10 mouse cellular contexts compared by ENCODE assay signal in genomic region chr12:25533709-25534619, GRCm38 (mm10).
A peak's percentile ranks its signal among the peaks of the same experiment; 100 is the strongest.
DNase-seq lines count a peak whose midpoint lies in the region; ATAC-seq and TF ChIP-seq lines count a peak whose summit lies in the region.
"Had no signal": no experiment of that assay in that cellular context is flagged by ENCODE, and none has a peak within 500 bp of the region (broad histone marks: within the 10 kb centered on the region; RNA-seq: fewer than 3 reads in every experiment).

No protein-coding gene starts in this region.

- no peaks in the 10 kb centered on the region for H3K4me1 ChIP-seq in forebrain, embryonic 10.5 days
- H3K4me1 ChIP-seq in forebrain, embryonic 13.5 days = no peaks in the 10 kb centered on the region
- H3K4me1 ChIP-seq in midbrain, embryonic 11.5 days (ENCODE audit: control insufficient read depth, insufficient read depth, low read length) = no peaks in the 10 kb centered on the region
- H3K4me1 ChIP-seq in midbrain, embryonic 14.5 days (ENCODE audit: control insufficient read depth, insufficient read depth, low read length) = no peaks in the 10 kb centered on the region
- H3K4me1 ChIP-seq in heart, postnatal 0 days (ENCODE audit: control insufficient read depth, insufficient read depth) = peaks cover 18% of the 10 kb centered on the region; the same call in 1 of the 2 replicates
- peaks cover 7% of the 10 kb centered on the region for H3K4me1 ChIP-seq in stomach, embryonic 16.5 days (ENCODE audit: control insufficient read depth, insufficient read depth, low read length)
- H3K4me1 ChIP-seq: hindbrain, embryonic 12.5 days had no signal

- 70% methylated on average over 10 of the region's 10 CpGs for WGBS in forebrain, embryonic 10.5 days
- 86% methylated on average over 10 of the region's 10 CpGs for WGBS in forebrain, embryonic 13.5 days
- 75% methylated on average over 10 of the region's 10 CpGs for WGBS in midbrain, embryonic 11.5 days
- WGBS in midbrain, embryonic 14.5 days = 89% methylated on average over 10 of the region's 10 CpGs
- WGBS in heart, postnatal 0 days = 50% methylated on average over 10 of the region's 10 CpGs
- WGBS in stomach, embryonic 16.5 days = 29% methylated on average over 10 of the region's 10 CpGs

- no peak for TF ChIP-seq CTCF in heart, postnatal 0 days (IDR thresholded peaks at IDR 0.05; ENCODE audit: low read depth)

- TF ChIP-seq EP300 in heart, postnatal 0 days (IDR thresholded peaks at IDR 0.05; ENCODE audit: low read depth) = no peak

- no peak overlapping the region for H3K4me2 ChIP-seq in forebrain, embryonic 13.5 days
- H3K4me2 ChIP-seq in midbrain, embryonic 11.5 days = no peak overlapping the region
- no peak overlapping the region for H3K4me2 ChIP-seq in midbrain, embryonic 14.5 days (ENCODE audit: low read length)
- H3K4me2 ChIP-seq in heart, postnatal 0 days (ENCODE audit: low read depth, low read length) = no peak overlapping the region
- H3K4me2 ChIP-seq in stomach, embryonic 16.5 days (ENCODE audit: low read depth, low read length) = no peak overlapping the region
- H3K4me2 ChIP-seq: hindbrain, embryonic 12.5 days had no signal

- no peaks in the 10 kb centered on the region for H3K36me3 ChIP-seq in forebrain, embryonic 10.5 days (replicated peaks)
- H3K36me3 ChIP-seq in forebrain, embryonic 13.5 days (ENCODE audit: poor library complexity, severe bottlenecking) = no peaks in the 10 kb centered on the region
- H3K36me3 ChIP-seq in midbrain, embryonic 11.5 days (ENCODE audit: control insufficient read depth, insufficient read depth, low read length) = no peaks in the 10 kb centered on the region
- H3K36me3 ChIP-seq in midbrain, embryonic 14.5 days (ENCODE audit: control insufficient read depth, insufficient read depth, low read length) = no peaks in the 10 kb centered on the region
- no peaks in the 10 kb centered on the region for H3K36me3 ChIP-seq in heart, postnatal 0 days (replicated peaks; ENCODE audit: control insufficient read depth, insufficient read depth, low read length)
- no peaks in the 10 kb centered on the region for H3K36me3 ChIP-seq in stomach, embryonic 16.5 days (ENCODE audit: control insufficient read depth, insufficient read depth, low read length)
- H3K36me3 ChIP-seq: hindbrain, embryonic 12.5 days had no signal

- peak; percentile 23 for DNase-seq in forebrain, embryonic 10.5 days (ENCODE audit: extremely low spot score, low spot score)
- peak; percentile 74 for DNase-seq in midbrain, embryonic 11.5 days (ENCODE audit: low spot score, missing footprints)
- no peak for DNase-seq in midbrain, embryonic 14.5 days
- DNase-seq in heart, postnatal 0 days (ENCODE audit: low spot score) = peak; percentile 11
- no peak for DNase-seq in adrenal gland, postnatal 4 days (ENCODE audit: low spot score in 2 of 2)
- no peak for DNase-seq in spleen, postnatal 36 days (ENCODE audit: low spot score in 2 of 2)

- H3K27me3 ChIP-seq in forebrain, embryonic 10.5 days (ENCODE audit: poor library complexity, severe bottlenecking) = no peaks in the 10 kb centered on the region
- no peaks in the 10 kb centered on the region for H3K27me3 ChIP-seq in forebrain, embryonic 13.5 days
- H3K27me3 ChIP-seq in midbrain, embryonic 11.5 days (ENCODE audit: control insufficient read depth, insufficient read depth, low read length) = no peaks in the 10 kb centered on the region
- no peaks in the 10 kb centered on the region for H3K27me3 ChIP-seq in midbrain, embryonic 14.5 days (ENCODE audit: control insufficient read depth, insufficient read depth, low read length)
- no peaks in the 10 kb centered on the region for H3K27me3 ChIP-seq in heart, postnatal 0 days (ENCODE audit: control insufficient read depth, insufficient read depth, low read length)
- no peaks in the 10 kb centered on the region for H3K27me3 ChIP-seq in stomach, embryonic 16.5 days (ENCODE audit: control insufficient read depth, insufficient read depth, low read length)
- H3K27me3 ChIP-seq: hindbrain, embryonic 12.5 days; Patski had no signal

- no peak overlapping the region for H3K9ac ChIP-seq in forebrain, embryonic 13.5 days
- H3K9ac ChIP-seq in midbrain, embryonic 11.5 days (ENCODE audit: low read length) = no peak overlapping the region
- H3K9ac ChIP-seq in midbrain, embryonic 14.5 days (replicated peaks; ENCODE audit: low read length) = no peak overlapping the region
- H3K9ac ChIP-seq in heart, postnatal 0 days (replicated peaks; ENCODE audit: low read depth, low read length) = no peak overlapping the region
- H3K9ac ChIP-seq in stomach, embryonic 16.5 days (ENCODE audit: low read length) = no peak overlapping the region
- H3K9ac ChIP-seq: hindbrain, embryonic 12.5 days had no signal

- no peak for ATAC-seq in forebrain, embryonic 13.5 days
- no peak for ATAC-seq in midbrain, embryonic 11.5 days (ENCODE audit: low FRiP score)
- no peak for ATAC-seq in midbrain, embryonic 14.5 days (ENCODE audit: low FRiP score, low TSS enrichment)
- ATAC-seq in heart, postnatal 0 days (ENCODE audit: insufficient read depth, low read depth) = peak; percentile 41; the same call in 1 of the 2 replicates
- ATAC-seq in stomach, embryonic 16.5 days (ENCODE audit: insufficient read depth, low FRiP score) = peak; percentile 87
- ATAC-seq: Patski had no signal

- no peaks in the 10 kb centered on the region for H3K9me3 ChIP-seq in forebrain, embryonic 10.5 days
- H3K9me3 ChIP-seq in forebrain, embryonic 13.5 days (replicated peaks) = no peaks in the 10 kb centered on the region
- no peaks in the 10 kb centered on the region for H3K9me3 ChIP-seq in midbrain, embryonic 11.5 days (ENCODE audit: control insufficient read depth, low read length)
- no peaks in the 10 kb centered on the region for H3K9me3 ChIP-seq in midbrain, embryonic 14.5 days (ENCODE audit: control insufficient read depth, low read length)
- H3K9me3 ChIP-seq in heart, postnatal 0 days (replicated peaks; ENCODE audit: control insufficient read depth, low read length) = no peaks in the 10 kb centered on the region
- no peaks in the 10 kb centered on the region for H3K9me3 ChIP-seq in stomach, embryonic 16.5 days (replicated peaks; ENCODE audit: control insufficient read depth, low read length)
- H3K9me3 ChIP-seq: hindbrain, embryonic 12.5 days had no signal

- no peak overlapping the region for H3K27ac ChIP-seq in forebrain, embryonic 10.5 days
- H3K27ac ChIP-seq in forebrain, embryonic 13.5 days = no peak overlapping the region
- H3K27ac ChIP-seq in midbrain, embryonic 11.5 days (ENCODE audit: low read depth, low read length) = no peak overlapping the region
- H3K27ac ChIP-seq in midbrain, embryonic 14.5 days (replicated peaks; ENCODE audit: low read depth, low read length) = no peak overlapping the region
- no peak overlapping the region; the same call in 1 of the 2 replicates for H3K27ac ChIP-seq in heart, postnatal 0 days (ENCODE audit: low read depth)
- peak overlapping the region; percentile 47 for H3K27ac ChIP-seq in stomach, embryonic 16.5 days (ENCODE audit: low read length)
- H3K27ac ChIP-seq: hindbrain, embryonic 12.5 days had no signal

- no peak overlapping the region for H3K4me3 ChIP-seq in forebrain, embryonic 10.5 days
- H3K4me3 ChIP-seq in forebrain, embryonic 13.5 days = no peak overlapping the region
- H3K4me3 ChIP-seq in midbrain, embryonic 11.5 days (ENCODE audit: low read depth, low read length) = no peak overlapping the region
- H3K4me3 ChIP-seq in midbrain, embryonic 14.5 days (replicated peaks; ENCODE audit: low read depth, low read length) = no peak overlapping the region
- no peak overlapping the region for H3K4me3 ChIP-seq in heart, postnatal 0 days (ENCODE audit: low read depth, low read length)
- H3K4me3 ChIP-seq in stomach, embryonic 16.5 days (replicated peaks; ENCODE audit: low read length) = no peak overlapping the region
- H3K4me3 ChIP-seq: hindbrain, embryonic 12.5 days had no signal

Comparison
In these comparisons a context has a peak if more than half of its experiments do, and no peak if none do; other contexts are left out.
1. DNase-seq: peak in forebrain, embryonic 10.5 days (single experiment), midbrain, embryonic 11.5 days (single experiment) and heart, postnatal 0 days (single experiment); none in midbrain, embryonic 14.5 days (single experiment), adrenal gland, postnatal 4 days (0 of 2) and spleen, postnatal 36 days (0 of 2).
2. ATAC-seq: peak in heart, postnatal 0 days (single experiment) and stomach, embryonic 16.5 days (single experiment); none in forebrain, embryonic 13.5 days (single experiment), midbrain, embryonic 11.5 days (single experiment) and midbrain, embryonic 14.5 days (single experiment).